Mouse (Mus musculus) T-cell, adult 2 months (primary cell): Measurements from ENCODE around the gene Iqgap2.

Experiments used
- DNase-seq: peaks from one replicate; pipeline ENCODE4 v3.0.0; 2022; ENCODE audit warnings: low spot score

Iqgap2 gene

DNA sequence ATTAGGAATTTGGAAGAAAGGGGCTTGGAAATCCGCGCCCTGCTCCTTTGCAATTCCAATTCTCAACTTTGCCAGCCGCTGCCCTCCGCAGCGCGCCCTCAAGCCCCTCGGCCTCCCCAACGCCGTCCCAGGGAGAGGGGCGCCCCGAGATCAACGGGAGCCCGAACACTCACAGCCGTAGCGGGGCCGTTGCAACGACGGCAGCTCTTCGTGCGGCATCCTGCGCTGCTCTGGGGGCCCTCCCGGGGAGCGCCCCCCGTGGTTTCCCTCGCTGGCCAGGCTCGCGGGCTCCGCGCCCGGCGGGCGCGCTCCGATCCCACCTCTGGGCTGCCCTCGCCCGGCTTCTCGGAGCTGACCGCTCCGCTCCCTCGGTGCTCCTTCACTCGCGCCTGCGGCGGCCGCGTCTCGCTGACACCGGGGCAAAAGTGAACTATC lies at the start of gene Iqgap2:
TSS of gene Iqgap2 (minus strand) at position 432 of the 435 bp plus-strand sequence.
- peak; percentile 43 for DNase-seq

- no peak for DNase-seq
These were observed 49.1 kb upstream of the Iqgap2 start for GRCm38 (mm10) chr13:95940811-95941210.

DNA sequence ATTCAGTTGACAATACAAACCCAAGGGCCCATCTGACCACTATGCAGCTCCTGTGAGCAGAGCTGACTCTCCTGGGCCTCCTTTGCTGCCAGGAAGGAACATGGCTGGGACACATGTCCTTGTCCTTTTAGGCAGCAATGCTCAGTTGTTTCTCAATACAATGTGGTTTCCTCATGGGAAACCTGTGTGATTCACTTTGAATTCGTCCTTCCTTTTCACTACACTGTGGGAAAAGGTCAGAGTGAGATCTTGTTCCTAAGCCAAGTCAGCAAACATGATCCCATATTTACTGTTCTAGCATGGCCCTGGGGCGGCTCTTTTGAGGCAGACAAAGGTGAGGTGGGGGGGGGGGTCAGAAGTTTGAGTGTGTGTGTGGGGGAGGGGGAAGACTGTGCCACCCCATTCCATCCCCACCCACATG lies 32.5 kb upstream of the Iqgap2 start:
- DNase-seq, result no peak

DNA sequence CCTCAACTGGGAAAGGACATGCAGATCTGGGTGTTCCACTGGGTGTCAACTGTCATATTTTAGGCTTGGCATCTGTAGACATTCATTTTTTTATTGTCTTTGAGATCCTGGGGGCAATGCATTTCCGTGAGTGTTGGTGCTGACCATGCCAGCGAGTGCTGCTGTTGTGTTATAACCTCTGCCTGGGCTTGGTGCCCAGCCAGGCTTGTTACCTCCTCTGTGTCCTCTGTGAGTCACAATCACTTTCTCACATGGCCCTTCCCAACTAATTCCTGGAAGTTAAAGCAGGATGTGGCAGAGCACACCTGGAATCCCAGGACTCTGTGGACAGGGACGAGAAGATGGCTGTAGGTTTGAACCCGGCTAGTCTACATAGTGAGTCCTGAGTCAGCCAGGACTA lies 30.9 kb upstream of the Iqgap2 start:
- no peak for DNase-seq

GRCm38 (mm10) chr13:95918624-95919284 lies 27.0 kb upstream of the Iqgap2 start:
- no peak for DNase-seq

DNA sequence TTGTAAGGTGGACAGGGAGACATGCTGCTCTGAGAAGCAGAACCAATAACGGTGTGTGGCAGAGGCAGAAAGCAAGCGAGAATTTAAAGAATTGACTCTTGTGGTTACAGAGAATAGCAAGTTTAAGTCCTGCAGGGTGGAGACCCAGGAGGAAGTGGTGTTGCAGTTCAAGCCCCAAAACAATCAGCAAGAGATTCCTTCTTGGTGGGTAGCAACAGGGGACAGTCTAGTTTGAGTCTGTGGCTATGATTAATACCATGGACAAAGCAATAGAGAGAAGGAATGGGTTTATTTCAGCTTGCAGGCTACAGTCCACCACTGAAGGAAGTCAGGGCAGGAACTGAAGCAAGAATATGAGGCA lies 21.3 kb upstream of the Iqgap2 start:
- peak; percentile 24 for DNase-seq

- no peak for DNase-seq
These were observed 20.7 kb upstream of the Iqgap2 start for GRCm38 (mm10) chr13:95912157-95913045.

DNA sequence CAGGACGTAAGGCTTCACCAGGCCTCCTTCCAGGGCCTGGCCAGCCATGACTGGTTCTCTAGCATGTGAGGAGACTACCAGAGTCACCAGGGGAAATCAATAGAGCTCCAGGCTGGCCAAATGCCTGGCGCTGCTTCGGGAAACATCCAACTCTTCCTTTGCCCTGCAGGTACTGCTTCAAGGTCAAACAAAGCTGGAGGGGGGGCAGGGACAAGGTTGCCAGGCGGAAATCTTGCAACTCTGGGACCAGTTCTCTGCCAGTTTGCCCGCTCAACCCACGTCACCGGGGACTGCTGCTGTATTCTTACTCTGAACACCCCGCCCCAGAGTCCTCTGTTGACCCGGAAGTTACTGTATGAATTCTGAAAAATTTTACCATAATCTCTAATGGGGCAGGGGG lies 18.5 kb upstream of the Iqgap2 start:
- DNase-seq, result no peak

DNA sequence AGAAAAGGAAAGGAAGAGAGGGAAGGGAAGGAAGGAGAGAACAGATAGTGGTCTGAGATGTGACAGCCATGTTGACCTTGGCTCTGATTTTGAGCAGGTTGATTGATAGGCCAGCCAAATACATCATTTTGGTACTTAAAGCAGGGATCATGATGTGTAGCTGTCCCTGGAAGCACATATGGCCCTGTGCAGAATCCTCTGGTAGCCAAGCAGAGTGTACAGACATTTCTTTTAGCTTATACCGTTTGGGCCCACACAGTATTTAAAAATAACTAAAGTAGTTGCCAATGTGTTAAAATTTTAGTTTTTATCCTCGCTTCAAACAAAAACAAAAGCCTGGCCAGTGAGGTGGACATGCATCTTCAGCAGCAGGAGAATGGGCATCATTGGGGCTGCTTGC lies 17.5 kb upstream of the Iqgap2 start:
- DNase-seq, result no peak

DNA sequence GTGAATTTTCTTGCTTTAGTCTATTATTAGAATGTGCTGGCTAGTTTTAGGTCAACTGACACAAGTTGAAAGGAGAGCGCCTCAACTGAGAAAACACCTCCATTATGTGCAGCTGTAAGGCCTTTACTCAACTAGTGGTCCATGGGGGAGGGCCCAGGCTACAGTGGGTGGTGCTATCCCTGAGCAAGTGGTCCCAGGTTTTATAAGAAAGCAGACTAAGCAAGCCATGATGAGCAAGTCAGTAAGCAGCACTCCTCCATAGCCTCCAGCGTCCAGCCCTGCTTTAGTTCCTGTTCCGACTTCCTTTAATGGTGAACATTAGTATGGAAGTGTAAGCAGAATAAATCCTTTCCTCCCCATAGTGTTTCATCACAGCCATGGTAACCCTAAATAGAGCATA lies 11.0 kb upstream of the Iqgap2 start:
- no peak for DNase-seq

- DNase-seq, result no peak
These were observed 8.3 kb upstream of the Iqgap2 start for GRCm38 (mm10) chr13:95899885-95900650.

GRCm38 (mm10) chr13:95896501-95896900 lies 4.8 kb upstream of the Iqgap2 start:
- DNase-seq, result no peak

- DNase-seq, result peak; percentile 6
These were observed 1.4 kb upstream of the Iqgap2 start for GRCm38 (mm10) chr13:95893166-95893565.

DNA sequence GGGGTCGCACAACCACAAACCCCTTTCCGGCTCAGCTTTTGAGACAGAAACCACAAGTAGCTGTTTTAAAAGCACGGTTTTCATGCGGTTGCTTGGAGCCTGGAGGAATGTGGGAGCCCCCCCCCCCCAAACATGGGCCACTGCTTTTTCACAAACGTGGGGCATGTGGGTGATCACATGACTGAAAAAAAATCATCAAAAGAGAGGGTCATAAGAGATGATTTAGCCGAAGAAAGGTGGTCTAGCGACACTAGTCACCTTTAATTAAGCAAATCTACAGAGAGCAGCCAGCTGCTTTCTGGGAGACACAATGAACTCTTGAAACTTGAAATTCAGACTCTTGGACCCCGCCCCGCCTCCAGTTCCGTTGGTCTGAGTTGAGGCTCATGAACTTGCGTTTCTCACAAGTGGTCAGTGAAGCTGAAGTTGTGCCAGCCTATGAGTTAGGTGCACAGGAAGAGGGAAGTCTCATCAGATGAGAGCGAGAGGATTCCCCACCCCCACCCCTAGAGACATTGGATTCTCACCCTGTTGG lies 956 bp upstream of the Iqgap2 start:
- DNase-seq, result no peak

DNA sequence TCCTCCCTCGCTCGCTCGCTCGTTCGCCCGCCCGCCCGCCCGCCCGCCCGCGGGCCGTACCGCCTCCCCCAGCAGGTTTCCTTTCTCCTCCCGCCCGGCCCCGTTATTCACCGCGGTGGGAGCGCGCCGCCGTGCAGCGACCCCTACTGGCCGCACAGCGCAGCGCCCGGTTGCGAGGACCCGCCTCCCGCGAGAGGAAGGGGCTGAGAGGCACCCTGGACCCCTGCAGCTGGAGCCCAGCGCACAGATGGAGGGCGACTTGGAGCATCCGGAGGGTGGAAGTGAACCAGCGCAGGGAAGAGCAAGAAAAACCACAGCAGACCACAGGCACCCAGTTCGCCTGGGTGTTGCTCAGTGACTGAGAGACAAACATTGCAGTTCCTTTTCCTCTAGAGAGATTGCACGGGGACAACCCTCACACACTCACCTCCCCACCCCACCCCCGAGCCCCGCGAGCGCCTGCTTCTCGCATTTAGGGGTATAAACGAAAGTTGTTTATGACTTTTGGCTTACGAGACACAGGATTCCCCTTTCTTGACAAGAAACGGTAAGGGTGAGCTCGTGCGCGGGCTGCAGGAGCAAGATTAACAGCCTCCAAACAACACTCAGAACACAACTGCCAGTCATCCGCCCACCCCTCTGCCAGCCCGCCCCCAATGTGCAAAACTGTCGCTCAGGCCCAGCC lies 346 bp upstream of the Iqgap2 start:
- DNase-seq, result peak; percentile 94

- DNase-seq, result peak; percentile 80
These were observed 761 bp downstream of the Iqgap2 start for GRCm38 (mm10) chr13:95890851-95891471.

DNA sequence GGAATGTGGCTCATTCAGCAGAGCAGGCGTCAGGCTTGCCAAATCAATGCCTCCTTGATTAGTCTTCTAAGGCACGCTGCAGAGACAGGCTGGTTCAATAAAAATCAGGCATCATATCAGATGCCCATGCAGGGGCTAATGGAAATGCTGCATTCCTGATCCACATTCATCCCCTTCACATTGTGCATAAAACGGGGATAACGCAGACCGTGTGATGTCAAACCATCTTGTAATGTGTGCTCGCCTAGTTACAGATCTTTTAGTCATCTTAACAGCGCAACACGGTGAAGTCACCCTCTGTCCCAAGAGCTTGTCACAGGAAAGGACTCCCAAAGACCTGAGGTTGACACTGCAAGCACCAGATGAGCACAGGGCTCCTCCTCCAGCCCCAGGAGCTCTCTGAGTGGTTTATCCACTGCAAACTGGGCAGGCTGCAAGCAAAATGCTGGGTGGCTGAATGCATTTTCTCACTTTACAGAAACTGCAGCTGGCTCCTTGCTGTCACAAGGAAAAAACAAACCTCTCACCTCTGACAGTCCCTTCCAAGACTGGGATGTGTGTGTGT lies 1.7 kb downstream of the Iqgap2 start:
- DNase-seq, result peak; percentile 21

DNA sequence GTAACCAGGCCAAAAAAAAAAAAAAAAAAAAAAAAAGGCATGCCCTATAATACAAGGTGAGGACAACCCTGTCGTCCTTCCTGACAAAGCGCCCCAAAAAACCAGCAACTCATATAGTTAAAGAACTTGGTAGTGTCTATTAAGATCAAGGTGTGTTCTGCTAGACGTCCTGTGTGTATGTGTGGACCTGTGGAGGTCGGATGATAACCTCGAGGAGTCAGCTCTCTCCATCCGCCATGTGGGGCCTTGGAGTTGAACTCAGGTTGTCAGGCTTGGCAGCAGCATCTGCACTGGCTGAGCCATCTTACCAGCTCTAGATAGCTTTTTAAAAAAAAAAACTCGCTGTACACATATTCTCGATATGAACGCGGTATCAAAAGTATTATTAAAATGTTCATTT lies 2.4 kb downstream of the Iqgap2 start:
- DNase-seq, result no peak

DNA sequence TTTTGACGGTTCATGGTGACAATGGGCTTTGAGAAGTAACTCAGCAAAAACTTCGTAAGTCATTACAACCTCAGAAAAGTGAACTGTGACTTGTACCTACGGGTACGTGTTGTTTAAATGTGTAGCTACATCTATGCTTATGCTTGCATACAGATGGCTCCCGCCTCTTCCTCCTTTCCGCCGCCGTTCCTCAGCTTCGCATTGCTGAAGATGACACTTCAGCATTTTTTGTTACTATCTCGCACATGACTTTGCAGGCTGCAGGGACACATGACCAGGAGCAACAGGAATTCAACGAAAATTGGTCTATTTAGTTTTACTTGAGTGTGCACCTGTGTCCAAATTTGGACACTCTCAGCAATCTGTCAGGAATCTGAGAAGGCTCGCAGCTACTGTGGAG lies 3.1 kb downstream of the Iqgap2 start:
- no peak for DNase-seq

GRCm38 (mm10) chr13:95888170-95888569 lies 3.6 kb downstream of the Iqgap2 start:
- DNase-seq, result no peak

- no peak for DNase-seq
These were observed 4.3 kb downstream of the Iqgap2 start for GRCm38 (mm10) chr13:95887375-95887774.
